Mouse (Mus musculus) adrenal gland, postnatal 25 days (tissue): ENCODE measurements at regions not wholly inside any gene's neighbourhood (a gene's known extent, or its start where the extent isn't known, plus 50 kb on each side); places are given as distances from the start of the nearest gene placed in this dataset.

ENCODE experiments used
- DNase-seq: peaks from one replicate; pipeline ENCODE4 v3.0.0; 2021; ENCODE audit warnings: mixed read lengths

DNA sequence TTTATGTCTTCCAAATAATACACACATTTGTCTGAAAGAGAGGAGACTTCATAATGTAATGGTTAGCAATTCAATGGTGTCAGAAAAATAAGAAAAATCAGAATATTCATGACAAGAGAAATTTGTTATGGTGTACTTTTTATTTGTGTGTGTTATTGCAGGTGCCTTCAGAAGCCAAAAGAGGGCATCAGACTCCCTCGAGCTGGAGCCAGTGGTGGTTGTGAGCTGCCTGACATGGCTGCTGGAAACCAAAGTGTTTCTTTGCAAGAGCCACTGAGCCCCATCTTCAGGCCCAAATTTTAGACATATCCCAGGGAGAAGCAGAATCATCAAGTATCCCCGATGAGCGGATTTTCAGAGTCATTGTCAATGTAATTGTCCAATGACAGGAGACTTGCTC, 81.9 kb downstream of the Tm2d3 start:
- DNase-seq = peak; percentile 9

DNA sequence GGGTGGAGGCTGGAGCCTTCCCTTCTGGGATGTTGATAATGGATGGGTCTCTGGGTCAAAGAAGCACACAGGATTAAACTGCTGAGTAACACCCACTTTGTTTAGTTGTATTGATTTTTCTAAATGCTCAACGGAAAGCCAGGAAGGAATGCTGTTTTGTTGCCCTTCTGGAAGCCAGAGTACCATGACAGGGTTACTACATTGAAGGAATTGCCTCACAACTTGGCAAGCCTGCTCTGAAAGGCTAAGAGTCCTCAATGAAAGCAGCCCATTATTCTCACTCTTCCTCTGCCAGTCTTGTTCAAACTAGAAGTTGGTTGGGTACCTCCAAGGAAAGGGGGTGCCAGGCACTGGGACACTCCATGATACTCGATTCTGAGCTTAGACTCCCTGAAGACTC, 83.0 kb downstream of the Tm2d3 start:
- no peak for DNase-seq

DNA sequence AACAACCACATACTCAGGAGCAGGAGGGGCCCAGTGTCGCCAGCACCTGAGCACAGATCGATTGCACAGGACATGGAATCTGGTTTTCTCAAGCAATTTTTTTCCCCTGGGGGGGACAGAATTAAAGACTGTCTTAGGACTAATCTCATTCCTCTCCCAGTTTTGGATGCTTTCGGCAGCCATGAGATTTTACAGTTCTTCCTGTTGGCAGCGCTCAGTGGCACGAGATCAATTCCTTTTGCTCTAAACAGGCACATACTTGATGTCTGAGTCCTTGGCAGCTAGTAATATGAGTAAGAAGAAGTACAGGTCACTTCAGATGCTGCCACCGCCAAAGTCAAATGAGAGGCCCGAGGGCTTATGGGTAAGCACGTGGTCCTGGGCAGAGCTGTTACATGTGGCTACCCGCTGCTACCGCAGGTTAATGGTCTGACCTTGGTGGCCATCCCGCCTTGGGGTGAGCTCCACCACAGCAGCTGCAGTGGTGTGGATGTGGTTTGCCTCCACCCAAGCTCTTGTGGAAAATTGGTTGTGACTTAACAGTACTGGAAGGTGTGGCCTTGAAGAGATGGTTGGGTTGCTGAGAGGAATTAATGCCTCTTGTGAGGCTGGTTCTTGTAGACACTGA, 83.5 kb downstream of the Tm2d3 start:
- DNase-seq = no peak

DNA sequence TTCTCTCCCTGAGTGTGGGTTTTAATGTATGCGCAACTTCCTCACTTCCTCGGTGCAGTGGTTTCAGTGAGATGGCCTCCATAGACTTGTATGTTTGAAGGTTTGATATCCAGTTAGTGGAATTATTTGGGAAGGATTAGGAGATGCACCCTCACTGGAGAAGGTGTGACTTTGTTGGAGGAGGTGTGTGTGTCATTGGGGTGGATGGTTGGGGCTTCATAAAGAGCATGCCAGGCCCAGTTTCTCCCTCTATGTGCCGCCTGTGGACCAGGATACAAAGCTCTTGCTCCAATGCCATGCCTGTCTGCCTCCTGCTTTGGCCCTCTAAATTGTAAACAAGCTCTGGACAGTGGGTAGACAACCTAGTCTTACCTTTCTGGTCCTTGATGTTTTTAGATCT, 84.0 kb downstream of the Tm2d3 start:
- DNase-seq = no peak

DNA sequence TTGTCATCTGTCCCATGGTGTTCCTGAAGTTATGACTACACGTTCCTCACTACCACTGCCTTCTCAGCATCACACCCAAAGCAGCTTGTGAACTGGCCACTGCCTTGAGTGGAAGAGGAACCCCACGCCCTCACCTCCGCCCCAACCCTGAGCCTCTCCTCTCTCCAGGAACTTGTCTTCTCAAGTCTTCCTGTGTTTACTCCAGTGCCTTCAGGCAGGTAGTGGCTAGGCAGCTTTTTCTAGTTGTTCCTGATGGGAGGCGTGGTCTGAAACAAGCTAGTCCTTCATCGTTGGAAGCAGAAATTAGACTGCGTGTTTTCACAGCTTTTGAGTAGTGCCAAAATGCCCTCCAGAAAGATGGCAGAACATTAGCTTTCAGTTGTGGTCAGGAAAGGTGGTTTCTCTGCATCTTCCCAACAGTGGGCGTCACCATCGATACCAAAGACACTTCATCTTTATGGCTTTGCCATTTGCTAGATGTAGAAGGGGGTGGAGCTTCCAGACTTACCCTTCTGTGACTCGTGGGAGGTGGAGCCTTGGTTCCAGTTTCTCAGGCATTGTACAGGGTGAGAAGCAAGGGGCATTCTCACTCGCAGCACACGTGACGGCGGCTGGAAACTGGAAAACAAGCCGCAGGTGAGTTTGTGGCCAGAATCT, 81.7 kb upstream of the Pcsk6 start:
- no peak for DNase-seq

DNA sequence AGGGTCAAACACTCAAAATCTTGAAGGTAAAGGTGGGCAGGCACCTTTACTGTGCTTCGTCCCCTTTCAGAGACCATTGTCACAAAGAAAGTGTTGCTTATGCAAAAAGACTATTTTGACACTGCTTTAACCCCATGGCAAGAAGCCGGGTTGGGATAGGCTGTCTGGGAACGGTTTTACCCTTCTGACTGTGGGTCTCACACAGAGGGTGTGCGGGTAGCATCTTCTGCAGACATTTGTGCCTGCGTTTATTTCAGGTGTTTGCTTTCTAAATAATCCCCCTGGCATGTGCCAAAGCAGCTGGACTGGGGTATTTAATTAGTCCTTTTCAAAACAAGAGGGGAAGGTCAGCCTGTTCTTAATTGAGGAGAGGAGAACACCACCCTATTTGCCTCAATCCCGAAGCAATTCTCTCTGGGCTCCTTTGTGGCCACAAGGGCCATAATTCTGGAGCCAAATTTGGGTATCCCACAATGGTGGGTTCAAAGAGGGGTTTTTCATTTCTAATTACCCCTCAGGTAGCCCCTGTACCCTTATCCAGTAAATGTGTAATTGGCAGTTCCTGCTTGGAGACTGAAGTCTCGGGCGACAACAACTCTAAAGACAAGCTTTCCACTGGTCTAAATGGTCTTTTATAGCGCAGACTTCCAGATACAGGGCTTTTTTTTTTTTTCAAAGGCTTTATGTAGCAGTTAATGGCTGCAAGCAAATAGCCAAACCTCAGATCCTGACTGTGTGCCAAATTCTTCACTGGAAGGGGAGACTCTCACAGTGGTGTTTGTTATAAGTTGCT, 80.8 kb upstream of the Pcsk6 start:
- DNase-seq = no peak

DNA sequence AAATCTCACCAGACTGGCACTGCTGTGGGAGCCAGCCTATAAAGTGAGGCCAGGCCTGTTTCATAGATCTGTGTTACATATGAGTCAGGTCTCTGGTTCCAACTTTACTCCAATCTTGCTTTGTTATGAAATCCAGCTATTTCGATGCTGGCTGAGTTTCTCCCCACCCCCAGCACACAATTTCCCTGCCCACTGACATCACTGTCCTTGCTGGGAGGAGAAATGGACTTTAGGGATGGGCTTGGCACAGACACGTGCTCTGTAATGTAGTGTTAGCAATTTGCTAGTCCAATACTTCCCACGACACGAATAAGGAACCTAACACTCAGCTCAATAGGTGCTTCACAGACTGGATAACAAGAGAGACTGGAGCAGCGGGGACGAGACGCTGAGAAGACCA, 79.5 kb upstream of the Pcsk6 start:
- no peak for DNase-seq

DNA sequence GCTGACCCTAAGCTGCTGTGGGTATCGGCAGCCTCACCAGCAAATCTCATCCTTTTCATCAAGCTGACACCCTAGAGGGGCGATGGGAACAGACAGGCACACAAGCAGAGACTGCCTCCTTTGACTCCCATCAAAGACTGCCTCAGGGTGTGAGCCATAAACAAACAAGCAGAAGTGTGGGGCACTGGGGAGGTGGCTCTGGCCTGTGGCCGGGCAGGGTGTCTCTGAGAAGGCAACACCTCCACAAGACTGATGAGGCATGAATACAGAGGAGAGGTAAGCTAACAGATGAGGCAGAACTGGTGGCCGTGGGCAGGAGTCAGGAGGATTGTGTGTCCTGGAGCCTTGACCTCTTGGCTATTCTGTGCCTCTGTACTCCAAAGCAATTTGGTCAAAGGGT, 77.8 kb upstream of the Pcsk6 start:
- DNase-seq = no peak

DNA sequence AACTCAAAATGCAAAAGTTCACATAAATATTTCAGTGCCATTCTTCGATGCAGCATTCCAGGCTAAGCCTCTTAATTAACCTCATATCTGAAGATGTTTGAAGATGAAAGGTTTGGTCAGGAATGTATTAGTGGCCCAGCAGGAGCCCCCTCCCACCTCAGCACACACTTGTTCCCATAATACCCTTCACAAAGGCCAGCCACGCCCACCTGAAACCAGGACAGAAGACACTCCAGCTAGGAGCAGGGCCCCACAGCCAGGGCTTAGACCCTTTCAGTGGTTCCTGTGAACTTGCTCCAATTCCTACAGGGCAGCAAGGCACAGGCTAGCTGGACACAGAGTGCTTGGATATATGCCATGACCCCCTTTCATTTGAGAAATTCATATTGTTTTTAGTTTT, 74.6 kb upstream of the Pcsk6 start:
- no peak for DNase-seq

DNA sequence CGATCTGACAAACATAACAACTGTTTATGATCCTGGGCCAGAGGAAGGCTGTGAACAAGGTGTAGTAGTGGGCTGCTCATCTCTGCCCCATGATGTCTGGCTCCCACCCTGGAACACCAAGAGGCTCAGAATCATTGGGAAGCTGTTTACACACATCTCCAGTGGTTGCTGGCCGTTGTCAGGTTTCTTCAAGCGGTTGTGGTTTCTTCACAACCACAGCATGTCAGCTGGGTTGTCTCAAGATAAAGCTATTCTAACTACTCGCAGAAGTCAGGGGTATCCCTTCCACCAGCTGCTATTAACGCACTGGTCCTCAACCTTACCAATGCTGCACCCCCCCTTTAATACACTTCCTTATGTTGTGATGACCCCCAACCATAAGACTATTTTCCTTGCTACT, 73.7 kb upstream of the Pcsk6 start:
- DNase-seq = no peak

DNA sequence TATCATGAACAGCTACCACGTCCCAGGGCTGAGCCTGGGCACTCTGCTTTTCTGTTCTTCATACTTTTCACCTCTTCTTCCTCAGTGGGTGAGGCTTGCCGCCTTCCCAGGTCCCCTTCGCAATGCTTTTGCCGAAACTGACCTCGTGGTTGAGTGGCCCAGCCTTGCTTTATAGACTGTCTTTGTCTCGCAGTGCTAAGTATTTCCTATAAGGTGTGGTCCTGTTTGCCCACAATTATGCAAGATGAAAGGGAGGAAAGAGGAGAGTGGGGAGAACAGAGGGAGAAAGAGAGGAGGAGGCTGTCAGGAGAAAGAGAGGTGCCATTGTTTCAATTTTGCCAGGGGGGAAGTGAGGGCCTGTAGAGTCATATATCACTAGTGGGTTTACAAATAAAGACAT, 71.3 kb upstream of the Pcsk6 start:
- no peak for DNase-seq

DNA sequence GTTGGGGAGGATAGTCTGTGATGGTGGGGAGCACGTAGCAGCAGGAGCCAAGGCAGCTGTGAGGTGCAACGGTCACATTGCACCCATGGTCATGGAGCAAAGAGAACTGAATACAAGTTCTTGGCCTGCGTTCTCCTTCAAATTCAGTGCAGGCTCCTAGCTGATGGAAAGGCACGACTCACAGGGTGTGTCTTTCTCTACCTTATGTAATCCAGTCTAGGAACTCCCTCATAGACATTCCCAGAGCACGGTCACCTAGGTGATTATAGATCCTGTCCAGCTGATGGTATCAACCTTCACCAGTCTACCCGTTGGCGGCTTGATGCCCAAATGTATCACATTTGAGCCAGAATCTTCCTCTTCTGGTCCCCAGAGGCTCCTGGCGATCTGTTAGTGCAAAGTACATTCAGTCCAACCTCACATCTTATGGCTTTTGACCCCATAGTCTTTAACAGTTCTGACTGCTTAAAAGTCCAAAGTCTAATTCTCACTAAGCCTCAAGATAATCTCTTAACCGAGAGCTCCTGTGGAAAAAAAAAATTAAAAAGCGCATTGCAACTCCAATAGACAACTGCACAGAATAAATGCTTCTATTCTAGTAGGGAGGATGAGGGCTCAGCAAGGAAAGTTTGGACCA, 69.2 kb upstream of the Pcsk6 start:
- DNase-seq = no peak

DNA sequence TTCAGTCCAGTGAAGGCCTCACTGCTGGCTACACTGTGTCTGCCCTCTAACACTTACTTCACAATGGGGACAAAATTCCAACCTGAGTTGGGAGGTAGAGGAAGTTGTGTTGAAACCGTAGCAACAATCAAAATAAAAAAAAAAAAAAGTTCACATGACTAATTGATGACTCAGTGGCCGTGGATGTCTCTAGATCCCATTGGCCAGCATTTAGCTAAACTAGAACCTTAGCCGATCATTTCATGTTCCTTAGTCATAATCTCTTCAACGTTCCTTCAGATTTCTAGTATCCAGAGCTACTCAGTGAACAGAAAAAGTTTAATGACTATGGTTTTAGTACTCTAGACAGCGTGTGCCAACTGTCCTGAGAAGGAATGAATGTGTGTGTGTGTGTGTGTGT, 59.2 kb upstream of the Pcsk6 start:
- DNase-seq = no peak

DNA sequence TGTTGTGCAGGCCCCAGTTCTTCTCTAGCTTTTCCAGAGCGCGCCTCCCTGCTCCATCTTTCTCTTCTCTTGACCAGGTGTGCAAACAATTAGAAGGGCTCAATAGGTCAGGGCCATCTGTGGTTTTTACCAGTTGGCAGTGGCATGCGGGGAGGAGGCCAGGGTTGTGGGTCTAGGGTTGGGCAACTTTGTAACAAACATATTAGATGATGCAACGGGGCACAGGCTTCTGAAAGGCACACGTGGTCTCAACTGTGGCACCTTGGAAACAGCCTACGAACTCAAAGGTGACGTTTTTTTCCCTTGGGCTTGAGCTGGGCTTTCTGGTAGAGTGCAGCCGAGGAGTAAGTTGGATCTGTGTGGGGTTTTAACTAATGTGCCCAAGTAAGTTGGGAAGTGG, 58.7 kb upstream of the Pcsk6 start:
- DNase-seq = peak; percentile 6

DNA sequence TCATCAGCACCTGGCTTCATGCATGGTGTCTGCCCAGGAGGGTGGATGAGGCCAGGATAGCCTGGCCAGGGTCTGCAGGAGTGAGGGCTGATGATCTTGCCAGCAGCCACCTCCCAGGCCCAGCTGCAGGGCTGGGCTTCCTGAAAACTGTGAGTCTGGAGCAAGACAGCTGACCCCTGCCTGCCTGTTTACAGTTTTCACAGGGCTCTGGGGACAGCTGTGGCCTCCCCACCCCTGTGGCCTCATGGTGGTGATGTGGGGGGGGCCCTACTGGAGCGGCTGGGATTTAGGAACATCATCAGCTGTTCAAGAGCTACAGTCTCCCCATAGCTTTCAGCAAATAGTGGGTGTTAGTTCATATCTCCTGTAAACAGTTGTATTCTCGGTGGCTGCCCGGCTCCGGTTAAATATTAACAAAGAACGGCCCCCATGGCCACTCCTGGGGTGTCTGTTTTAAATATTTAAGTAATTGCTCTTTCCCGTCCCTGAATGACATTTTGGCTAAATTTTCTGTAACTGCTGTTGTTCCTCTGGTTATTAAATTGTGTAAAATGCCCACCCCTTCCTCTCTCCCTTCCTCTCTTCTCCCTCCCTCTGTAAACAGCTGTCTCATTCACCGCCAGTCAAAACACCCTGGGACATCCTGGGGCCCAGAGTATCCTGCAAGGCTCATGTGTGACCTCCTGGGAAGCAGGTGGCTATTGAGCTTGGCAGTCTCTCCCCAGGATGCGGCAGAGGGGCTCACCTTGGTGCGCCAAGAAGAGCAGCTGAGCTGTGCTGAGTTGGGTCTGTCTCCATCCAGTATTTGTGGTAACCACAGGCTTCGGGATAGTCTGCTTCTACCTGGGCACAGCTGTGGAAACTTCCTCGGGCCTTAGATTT, 57.9 kb upstream of the Pcsk6 start:
- no peak for DNase-seq
